Mouse (Mus musculus): Measurements from ENCODE around the gene Cfap126. TPM values are rescaled to one million over a fixed set of nuclear protein-coding genes. Genes with fewer than 3 reads are reported as not detected.
"Not testable (repeated sequence)": the region's sequence is repeated elsewhere in the genome, so short reads cannot be mapped to it uniquely, and the experiment has no call there.

The Cfap126 gene
- 1 to 10 TPM in 1 of 2 experiments, not detected in 1; 1.2 TPM for total RNA-seq (2021)
- long read RNA-seq, experiment 1 = 0 reads
- long read RNA-seq, experiment 2, partial matches to known transcripts = 0 of 1 reads
- long read RNA-seq, experiment 2, other reads (novel, unspliced or antisense) = 0 of 1 reads

DNA sequence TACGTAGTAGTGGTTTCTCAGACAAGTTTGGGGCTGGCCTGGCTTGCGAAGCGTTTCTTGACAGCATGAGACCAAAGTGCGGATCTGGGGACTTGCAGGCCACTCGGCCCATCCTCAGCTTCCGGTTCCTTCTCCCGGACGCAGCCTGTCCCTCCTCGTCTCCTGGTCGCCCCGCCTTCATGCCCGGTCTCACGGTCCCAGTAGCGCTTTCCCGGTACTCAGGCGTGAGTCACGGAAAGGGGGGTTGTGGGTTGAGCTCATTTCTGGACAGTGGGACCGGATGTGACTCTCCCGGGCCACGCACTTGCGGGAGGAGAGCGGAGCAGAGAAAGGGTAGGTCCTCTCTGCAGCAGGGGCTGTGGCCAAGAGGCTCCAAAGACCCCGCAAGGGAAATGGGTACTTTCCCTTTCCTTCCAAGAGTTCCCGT is at the start of gene Cfap126:
Cfap126 (plus strand) TSS at position 46 of the 427 bp plus-strand sequence.
- peak in 1 of 2 experiments; percentile 53 for DNase-seq (ENCODE audit: low spot score in 2 of 2)

DNA sequence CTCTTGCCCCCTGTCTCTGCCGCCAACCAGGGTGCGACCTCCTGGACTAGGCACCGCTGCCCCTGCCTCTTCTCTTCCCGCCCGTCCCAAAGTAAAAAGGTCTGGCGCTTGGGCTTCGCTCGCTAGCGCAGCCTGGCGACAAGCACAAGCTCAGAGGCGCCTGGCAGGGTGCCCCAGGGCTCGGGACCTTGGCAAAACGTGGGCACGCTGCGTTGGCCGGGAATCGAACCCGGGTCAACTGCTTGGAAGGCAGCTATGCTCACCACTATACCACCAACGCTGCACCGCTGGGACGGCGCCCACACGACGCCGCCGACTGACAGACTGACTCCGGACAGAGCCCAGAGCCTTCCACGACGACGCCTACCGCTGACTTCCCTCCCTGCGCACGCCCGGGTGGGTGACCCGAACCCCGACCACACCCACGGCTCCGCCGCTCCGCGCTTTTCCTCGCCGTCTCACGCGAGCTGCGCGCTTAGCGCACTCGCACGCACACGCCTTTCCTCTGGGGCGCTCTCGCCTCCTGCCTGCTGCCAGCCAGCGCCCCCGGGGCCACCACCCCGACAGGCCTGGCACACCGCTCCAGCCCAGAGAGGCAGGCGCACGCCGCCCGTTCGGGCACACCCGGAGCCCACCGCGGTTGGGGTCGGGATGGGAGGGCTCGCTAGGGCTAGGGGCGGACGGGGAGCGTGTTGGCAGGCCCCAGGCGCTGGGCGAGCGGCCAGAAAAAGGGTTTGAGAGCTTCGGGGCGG is 49.1 kb upstream of the Cfap126 start, which contains the start of gene Fcgr3:
Fcgr3 (minus strand) TSS at position 445 of the 752 bp plus-strand sequence.
- DNase-seq (ENCODE audit: low spot score in 2 of 2) = peak; percentile 85 to 90

DNA sequence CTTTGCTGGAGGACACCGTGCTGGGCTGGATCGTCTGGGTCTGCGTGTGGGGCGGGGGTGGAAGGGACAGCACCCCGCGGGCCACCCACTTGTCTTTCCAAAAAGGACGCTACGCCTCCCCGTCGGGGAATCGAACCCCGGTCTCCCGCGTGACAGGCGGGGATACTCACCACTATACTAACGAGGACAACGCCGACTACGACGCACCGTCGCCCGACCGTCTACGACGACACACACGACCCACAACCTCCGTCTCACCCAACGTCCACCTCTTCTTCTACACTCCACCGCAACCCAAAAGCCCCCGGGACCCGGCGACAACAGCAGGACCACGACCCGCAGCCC is 48.5 kb upstream of the Cfap126 start:
- peak; percentile 58 to 67 for DNase-seq (ENCODE audit: low spot score in 2 of 2)

DNA sequence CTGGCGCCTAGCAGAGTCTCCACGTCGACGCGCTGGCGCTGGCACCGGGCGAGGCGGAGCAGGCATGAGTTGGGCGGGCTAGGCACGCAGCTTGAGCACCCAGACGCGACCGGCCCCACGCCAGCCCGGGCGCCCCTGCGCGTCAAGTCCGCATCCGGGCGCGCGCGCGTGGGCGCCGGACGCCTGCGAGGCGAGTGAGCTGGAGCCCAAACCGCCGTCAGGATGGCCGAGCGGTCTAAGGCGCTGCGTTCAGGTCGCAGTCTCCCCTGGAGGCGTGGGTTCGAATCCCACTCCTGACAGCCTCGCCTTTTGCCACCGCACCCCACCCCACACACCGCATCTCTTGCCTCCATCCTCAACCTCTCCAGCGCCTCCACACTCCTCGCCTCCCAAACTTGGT is 48.0 kb upstream of the Cfap126 start:
- DNase-seq (ENCODE audit: low spot score in 2 of 2) = peak; percentile 50 to 54

DNA sequence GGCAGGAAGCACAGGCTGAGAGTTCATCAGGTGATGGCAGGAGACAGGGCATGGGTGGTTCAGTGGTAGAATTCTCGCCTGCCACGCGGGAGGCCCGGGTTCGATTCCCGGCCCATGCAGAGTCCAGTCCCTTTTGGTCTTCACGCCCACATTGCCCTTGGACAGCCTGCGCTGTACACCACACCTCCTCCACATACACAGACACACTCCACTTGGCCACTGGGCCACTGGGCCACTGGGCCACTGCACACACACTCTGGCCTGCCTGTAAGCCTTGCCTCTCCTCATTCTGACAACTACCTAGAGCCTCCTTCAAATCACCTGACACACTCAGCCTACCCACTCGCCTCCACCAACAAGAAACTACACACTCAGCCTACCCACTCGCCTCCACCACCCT is 47.1 kb upstream of the Cfap126 start:
- not testable (repeated sequence) for DNase-seq (ENCODE audit: low spot score in 2 of 2)

DNA sequence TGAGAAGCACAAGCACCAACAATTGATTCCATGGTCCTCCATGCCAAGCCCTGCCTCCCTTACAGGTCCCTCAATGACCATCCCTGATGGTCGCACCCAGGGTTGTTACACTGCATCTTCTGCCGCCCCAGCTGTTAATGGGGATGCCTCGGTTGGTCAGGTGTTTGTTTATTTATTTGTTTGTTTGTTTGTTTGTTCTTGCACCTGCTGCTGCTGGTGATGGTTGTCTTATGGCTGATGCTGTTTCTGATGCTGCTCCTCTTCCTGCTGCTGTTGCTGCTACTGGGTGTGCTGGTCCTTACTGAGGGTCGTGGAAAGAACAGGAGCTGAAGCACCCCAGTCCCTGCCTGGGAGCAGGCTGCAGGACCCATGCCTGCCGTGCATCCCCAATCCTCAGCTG is 45.8 kb upstream of the Cfap126 start:
- DNase-seq (ENCODE audit: low spot score in 2 of 2) = not testable (repeated sequence)

DNA sequence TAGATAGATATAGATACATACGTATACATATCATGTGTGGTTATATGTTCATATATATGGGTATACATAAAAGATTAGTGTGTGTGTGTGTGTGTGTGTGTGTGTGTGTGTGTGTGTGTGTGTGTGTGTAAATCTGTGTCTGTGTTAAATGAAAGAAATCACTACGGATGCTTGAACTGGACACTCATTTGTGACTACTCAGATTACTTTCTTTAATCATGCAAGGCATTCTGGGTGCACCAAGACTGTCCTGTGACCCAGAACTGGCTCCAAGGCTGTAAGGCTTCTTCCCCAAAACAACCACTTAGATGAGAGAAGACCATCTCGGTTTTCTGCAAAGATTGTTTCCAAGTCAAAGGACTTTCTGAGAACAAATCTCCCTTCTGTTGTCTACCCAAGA is 44.2 kb upstream of the Cfap126 start:
- peak; percentile 22 to 43 for DNase-seq (ENCODE audit: low spot score in 2 of 2)

DNA sequence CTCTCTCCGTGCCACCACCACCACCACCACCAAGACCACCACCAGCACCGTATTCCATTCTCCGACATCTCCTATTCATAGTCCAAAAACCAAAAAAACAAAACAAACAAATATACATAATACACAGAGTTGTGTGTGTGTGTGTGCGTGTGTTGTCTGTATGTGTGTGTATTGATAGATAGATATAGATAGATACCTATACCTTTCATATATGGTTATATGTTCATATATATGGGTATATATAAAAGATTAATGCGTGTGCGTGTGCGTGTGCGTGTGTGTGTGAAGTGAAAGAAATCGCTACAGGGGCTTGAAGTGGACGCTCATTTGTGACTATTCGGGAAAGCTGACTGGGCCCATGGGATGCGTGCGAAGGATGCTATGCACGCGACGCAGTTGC is 42.8 kb upstream of the Cfap126 start:
- DNase-seq (ENCODE audit: low spot score in 2 of 2) = not testable (repeated sequence)

DNA sequence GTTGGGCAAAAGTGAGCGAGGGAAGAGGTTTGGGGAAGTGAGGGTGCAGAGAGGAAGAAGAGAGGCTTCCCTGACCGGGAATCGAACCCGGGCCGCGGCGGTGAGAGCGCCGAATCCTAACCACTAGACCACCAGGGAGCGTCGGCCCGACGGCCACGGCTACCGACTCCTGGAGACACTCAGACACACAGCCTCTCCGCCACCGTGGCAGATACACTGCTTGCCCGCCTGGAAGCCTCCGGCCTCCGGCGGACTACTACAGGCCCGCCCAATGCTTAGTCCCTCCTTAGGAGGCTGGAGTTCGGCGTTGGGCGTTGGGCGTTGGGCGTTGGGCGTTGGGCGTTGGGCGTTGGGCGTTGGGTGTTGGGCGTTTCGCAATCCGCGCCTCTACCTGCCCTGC is 42.0 kb upstream of the Cfap126 start:
- DNase-seq (ENCODE audit: low spot score in 2 of 2) = not testable (repeated sequence)

DNA sequence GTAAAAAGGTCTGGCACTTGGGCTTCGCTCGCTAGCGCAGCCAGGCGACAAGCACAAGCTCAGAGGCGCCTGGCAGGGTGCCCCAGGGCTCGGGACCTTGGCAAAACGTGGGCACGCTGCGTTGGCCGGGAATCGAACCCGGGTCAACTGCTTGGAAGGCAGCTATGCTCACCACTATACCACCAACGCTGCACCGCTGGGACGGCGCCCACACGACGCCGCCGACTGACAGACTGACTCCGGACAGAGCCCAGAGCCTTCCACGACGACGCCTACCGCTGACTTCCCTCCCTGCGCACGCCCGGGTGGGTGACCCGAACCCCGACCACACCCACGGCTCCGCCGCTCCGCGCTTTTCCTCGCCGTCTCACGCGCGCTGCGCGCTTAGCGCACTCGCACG is 41.5 kb upstream of the Cfap126 start:
- not testable (repeated sequence) for DNase-seq (ENCODE audit: low spot score in 2 of 2)

DNA sequence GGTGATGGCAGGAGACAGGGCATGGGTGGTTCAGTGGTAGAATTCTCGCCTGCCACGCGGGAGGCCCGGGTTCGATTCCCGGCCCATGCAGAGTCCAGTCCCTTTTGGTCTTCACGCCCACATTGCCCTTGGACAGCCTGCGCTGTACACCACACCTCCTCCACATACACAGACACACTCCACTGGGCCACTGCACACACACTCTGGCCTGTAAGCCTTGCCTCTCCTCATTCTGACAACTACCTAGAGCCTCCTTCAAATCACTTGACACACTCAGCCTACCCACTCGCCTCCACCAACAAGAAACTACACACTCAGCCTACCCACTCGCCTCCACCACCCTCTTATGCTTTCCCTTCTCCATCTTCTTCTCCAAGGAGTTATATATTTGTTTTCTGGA is 39.4 kb upstream of the Cfap126 start:
- not testable (repeated sequence) for DNase-seq (ENCODE audit: low spot score in 2 of 2)

DNA sequence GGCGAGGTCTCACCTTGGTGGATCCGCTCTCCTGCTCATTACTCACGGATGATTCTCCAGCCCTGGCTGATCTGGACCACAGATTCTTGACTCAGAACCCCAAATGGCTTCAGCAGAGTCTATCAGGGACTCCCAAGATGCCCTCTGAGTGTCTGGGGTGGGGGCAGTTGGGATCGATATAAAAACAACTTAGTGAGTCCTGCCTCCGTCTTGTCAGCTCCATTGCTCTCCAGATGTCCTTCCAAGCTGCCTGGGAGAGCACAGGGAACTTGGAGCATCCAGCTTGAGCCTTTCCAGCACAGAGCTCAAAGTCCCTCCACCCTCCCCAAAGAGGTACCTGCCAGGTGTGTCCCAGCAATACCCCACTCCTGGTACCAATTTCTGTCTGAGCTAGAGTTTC is 37.5 kb upstream of the Cfap126 start:
- DNase-seq (ENCODE audit: low spot score in 2 of 2) = not testable (repeated sequence)

DNA sequence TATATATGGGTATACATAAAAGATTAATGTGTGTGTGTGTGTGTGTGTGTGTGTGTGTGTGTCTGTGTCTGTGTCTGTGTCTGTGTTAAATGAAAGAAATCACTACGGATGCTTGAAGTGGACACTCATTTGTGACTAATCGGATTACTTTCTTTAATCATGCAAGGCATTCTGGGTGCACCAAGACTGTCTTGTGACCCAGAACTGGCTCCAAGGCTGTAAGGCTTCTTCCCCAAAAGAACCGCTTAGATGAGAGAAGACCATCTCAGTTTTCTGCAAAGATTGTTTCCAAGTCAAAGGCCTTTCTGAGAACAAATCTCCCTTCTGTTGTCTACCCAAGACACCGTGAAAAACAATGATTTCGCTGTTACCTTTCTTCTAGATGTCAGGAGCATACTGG is 36.5 kb upstream of the Cfap126 start:
- not testable (repeated sequence) for DNase-seq (ENCODE audit: low spot score in 2 of 2)

DNA sequence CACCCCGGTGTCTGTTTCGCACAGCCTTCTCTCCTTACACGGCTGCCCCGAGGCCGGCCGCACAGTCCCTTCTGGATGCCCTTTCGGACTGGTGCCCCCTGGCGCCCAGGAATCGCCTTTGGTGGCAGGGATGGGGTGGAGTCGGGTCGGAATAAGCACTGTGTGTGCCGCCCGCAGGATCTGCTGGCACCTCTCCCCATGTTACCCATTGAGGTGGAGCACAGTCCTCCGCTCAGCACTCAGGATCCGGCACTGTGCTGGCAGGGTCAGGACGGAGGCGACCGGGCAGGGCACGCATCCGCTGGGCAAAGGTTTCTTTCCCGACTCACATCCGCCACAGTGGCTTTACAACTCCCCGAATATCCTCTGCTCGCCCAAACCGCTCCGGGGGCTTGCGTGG is 35.8 kb upstream of the Cfap126 start:
- DNase-seq (ENCODE audit: low spot score in 2 of 2) = peak in 1 of 2 experiments; percentile 42

DNA sequence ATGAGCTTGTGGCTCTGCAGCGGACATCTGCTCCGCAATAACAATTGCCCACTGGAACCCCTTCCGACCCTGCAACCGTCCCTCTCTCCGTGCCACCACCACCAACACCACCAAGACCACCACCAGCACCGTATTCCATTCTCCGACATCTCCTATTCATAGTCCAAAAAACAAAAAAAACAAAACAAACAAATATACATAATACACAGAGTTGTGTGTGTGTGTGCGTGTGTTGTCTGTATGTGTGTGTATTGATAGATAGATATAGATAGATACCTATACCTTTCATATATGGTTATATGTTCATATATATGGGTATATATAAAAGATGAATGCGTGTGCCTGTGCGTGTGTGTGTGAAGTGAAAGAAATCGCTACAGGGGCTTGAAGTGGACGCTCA is 35.3 kb upstream of the Cfap126 start:
- DNase-seq (ENCODE audit: low spot score in 2 of 2) = not testable (repeated sequence)

DNA sequence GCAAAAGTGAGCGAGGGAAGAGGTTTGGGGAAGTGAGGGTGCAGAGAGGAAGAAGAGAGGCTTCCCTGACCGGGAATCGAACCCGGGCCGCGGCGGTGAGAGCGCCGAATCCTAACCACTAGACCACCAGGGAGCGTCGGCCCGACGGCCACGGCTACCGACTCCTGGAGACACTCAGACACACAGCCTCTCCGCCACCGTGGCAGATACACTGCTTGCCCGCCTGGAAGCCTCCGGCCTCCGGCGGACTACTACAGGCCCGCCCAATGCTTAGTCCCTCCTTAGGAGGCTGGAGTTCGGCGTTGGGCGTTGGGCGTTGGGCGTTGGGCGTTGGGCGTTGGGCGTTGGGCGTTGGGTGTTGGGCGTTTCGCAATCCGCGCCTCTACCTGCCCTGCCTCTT is 34.4 kb upstream of the Cfap126 start:
- DNase-seq (ENCODE audit: low spot score in 2 of 2) = not testable (repeated sequence)

DNA sequence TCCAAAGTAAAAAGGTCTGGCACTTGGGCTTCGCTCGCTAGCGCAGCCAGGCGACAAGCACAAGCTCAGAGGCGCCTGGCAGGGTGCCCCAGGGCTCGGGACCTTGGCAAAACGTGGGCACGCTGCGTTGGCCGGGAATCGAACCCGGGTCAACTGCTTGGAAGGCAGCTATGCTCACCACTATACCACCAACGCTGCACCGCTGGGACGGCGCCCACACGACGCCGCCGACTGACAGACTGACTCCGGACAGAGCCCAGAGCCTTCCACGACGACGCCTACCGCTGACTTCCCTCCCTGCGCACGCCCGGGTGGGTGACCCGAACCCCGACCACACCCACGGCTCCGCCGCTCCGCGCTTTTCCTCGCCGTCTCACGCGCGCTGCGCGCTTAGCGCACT is 33.9 kb upstream of the Cfap126 start:
- DNase-seq (ENCODE audit: low spot score in 2 of 2) = not testable (repeated sequence)

DNA sequence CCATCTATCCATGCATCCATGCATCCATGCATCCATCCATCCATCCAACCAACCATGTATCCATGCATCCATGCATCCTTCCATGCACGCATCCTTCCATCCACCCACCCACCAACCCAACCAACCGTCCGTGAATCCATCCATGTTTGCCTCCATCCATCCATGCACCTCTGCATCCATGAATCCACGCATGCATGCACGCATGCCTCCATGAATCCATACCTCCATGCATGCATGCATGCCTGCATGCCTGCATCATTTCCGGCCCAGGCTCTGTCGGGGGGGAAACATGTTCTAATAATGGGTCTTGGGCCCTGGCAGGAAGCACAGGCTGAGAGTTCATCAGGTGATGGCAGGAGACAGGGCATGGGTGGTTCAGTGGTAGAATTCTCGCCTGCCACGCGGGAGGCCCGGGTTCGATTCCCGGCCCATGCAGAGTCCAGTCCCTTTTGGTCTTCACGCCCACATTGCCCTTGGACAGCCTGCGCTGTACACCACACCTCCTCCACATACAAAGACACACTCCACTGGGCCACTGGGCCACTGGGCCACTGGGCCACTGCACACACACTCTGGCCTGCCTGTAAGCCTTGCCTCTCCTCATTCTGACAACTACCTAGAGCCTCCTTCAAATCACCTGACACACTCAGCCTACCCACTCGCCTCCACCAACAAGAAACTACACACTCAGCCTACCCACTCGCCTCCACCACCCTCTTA is 32.0 kb upstream of the Cfap126 start:
- DNase-seq (ENCODE audit: low spot score in 2 of 2) = not testable (repeated sequence)

DNA sequence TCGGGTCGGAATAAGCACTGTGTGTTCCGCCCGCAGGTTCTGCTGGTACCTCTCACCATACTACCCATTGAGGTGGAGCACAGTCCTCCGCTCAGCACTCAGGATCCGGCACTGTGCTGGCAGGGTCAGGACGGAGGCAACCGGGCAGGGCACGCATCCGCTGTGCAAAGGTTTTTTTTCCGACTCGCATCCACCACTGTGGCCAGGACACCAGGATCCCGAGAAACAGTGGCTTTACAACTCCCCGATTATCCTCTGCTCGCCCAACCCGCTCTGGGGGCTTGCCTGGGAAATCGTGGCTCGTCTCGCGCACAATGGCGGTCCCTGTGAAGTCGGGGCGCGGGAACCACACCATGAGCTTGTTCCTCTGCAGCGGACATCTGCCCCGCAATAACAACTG is 28.0 kb upstream of the Cfap126 start:
- no peak for DNase-seq (ENCODE audit: low spot score in 2 of 2)

DNA sequence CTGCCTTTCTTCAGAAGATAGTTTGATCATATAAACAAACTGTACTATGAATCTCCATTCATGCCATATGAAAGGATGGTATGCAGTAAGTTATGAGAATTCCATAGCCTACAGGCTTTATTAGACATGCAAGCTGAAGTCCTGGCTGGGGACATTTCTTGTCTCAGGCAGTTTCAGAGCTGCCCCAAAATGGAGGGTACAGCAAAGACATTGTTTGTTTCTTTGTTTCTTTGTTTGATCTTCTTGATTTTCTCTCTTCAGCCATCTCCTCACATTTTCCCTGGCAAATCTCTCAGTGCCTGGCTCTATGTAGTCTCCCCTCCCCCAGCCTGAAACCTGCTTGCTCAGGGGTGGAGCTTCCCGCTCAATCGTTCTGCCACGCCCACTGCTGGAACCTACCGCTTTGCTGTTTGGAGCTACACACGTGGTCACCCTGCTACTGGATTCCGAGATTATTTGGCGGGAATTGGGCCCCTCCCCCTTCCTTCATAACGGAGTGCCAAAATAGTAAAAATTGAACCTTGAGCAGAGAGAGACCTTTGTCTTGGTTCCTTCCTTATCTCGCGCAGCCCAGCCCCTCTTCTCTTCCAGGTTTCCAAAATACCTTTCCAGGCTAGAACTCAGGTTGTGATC is 25.4 kb upstream of the Cfap126 start:
- not testable (repeated sequence) for DNase-seq (ENCODE audit: low spot score in 2 of 2)

DNA sequence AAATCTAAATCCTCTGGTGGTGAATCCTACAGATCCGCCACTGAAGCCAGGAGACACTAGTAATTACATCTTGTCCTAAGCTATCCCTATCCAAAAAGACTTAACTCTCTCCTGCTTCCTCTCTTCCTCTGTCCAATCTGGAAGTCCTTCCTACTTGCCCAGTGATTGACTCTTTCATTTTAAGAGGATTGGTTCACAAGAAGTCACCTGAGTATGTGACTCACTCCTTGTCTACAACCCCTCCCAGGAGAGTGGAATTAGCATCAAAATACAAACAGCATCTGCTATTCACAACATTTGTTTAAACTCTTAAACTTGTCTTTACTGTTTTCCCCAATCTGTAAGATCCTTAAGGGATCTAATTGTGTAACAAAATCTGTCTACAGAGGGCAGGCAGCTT is 23.8 kb upstream of the Cfap126 start:
- no peak for DNase-seq (ENCODE audit: low spot score in 2 of 2)

DNA sequence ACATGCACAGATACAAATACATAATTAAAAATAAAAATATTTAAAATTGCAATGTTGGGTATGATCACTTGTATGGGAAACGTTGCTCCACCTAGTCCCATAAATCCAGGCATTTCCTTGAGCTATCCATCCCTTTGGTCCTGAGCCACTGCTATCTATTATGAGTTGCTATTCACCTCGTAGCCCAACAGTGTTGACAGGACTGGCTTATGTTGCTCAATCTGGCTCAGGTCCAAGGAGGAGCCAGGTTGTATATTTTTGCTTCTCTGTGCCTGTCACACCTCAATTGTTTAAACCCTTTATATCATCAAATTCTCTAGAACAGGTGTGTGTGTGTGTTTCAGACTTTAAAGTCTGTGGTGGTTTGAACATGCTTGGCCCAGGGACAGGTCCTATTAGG is 23.0 kb upstream of the Cfap126 start:
- DNase-seq (ENCODE audit: low spot score in 2 of 2) = no peak

All from gastrocnemius, postnatal 4 days (tissue).